ENCODE assay signal across 8 mouse cellular contexts in the genomic region with DNA sequence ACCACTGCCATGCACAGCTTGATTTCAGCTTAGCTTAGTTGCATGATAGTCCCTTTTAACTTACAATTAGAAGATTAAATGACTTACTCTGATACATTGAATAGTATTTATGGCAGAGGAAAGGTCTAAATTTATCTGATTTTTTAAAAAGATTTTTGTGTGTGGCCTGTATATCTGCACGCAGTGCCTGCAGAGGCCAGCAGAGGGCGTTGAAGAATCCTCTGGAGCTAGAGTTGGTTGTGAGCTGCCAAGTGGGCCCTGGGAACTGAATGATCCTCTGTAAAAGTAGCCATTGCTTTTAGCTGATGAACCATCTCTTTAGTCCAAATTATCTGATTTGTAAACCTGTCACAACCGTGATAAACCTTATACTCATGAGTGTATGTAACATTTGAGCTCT. TPM values are rescaled to one million over a fixed set of nuclear protein-coding genes. Genes with fewer than 3 reads are reported as not detected.
A peak's percentile ranks its signal among the peaks of the same experiment; 100 is the strongest.
DNase-seq lines count a peak whose midpoint lies in the region; ATAC-seq lines count a peak whose summit lies in the region.

No protein-coding gene starts in this region.

- H3K36me3 ChIP-seq in liver, embryonic 11.5 days (ENCODE audit: control insufficient read depth, insufficient read depth, low read length) = no peaks in the 10 kb centered on the region
- no peaks in the 10 kb centered on the region for H3K36me3 ChIP-seq in limb, embryonic 11.5 days (ENCODE audit: control insufficient read depth, insufficient read depth, low read length)

- peak; percentile 39 for DNase-seq in adrenal gland, postnatal 10 days
- no peak for DNase-seq in adrenal gland, adult 18-20 months (ENCODE audit: low spot score in 2 of 2)
- peak; percentile 50 for DNase-seq in liver
- no peak for DNase-seq in liver, embryonic 11.5 days (ENCODE audit: low spot score)
- peak; percentile 20 for DNase-seq in c-Kit-positive CD71-positive TER-119-negative erythroid progenitor cells, embryonic 14.5 days (ENCODE audit: low read depth)
- peak; percentile 62 for DNase-seq in limb, embryonic 11.5 days (ENCODE audit: low spot score)
- peak; percentile 72 for DNase-seq in thymus, postnatal 25 days
- DNase-seq in frontal cortex, postnatal 10 days (ENCODE audit: low spot score in 2 of 2) = no peak

- no peaks in the 10 kb centered on the region for H3K9me3 ChIP-seq in liver, embryonic 11.5 days (ENCODE audit: control insufficient read depth, low read length)
- no peaks in the 10 kb centered on the region for H3K9me3 ChIP-seq in limb, embryonic 11.5 days (ENCODE audit: control insufficient read depth, low read length)

- no peak for ATAC-seq in liver, embryonic 11.5 days (replicated peaks; ENCODE audit: low FRiP score)
- no peak for ATAC-seq in limb, embryonic 11.5 days (ENCODE audit: insufficient number of reproducible peaks, low FRiP score, low TSS enrichment, low read depth)

- H3K4me2 ChIP-seq in liver, embryonic 11.5 days = no peak overlapping the region
- no peak overlapping the region for H3K4me2 ChIP-seq in limb, embryonic 11.5 days (ENCODE audit: low read depth, severe bottlenecking)

- no peaks in the 10 kb centered on the region for H3K27me3 ChIP-seq in liver, embryonic 11.5 days (replicated peaks; ENCODE audit: control insufficient read depth, insufficient read depth, low read length)
- H3K27me3 ChIP-seq in limb, embryonic 11.5 days (ENCODE audit: control insufficient read depth, insufficient read depth, low read length) = no peaks in the 10 kb centered on the region

- H3K4me3 ChIP-seq in liver, embryonic 11.5 days (ENCODE audit: low read depth, low read length) = no peak overlapping the region
- no peak overlapping the region for H3K4me3 ChIP-seq in limb, embryonic 11.5 days (ENCODE audit: low read depth, low read length)

- H3K4me1 ChIP-seq in liver, embryonic 11.5 days (replicated peaks; ENCODE audit: control insufficient read depth, insufficient read depth, low read length) = no peaks in the 10 kb centered on the region
- no peaks in the 10 kb centered on the region for H3K4me1 ChIP-seq in limb, embryonic 11.5 days (ENCODE audit: control insufficient read depth, insufficient read depth, low read length)

- no peak overlapping the region for H3K27ac ChIP-seq in liver, embryonic 11.5 days (ENCODE audit: low read depth, low read length)
- no peak overlapping the region for H3K27ac ChIP-seq in limb, embryonic 11.5 days (replicated peaks; ENCODE audit: low read depth, low read length)

- H3K9ac ChIP-seq in liver, embryonic 11.5 days (ENCODE audit: low read depth, low read length) = no peak overlapping the region
- H3K9ac ChIP-seq in limb, embryonic 11.5 days (ENCODE audit: low read length) = no peak overlapping the region

- 42% methylated on average over 3 of the region's 3 CpGs for WGBS in liver, embryonic 11.5 days
- WGBS in limb, embryonic 11.5 days = 35% methylated on average over 3 of the region's 3 CpGs

RNA-seq across cellular contexts. Expression of a gene that starts 23.3 kb away (rescaled TPM):
- total RNA-seq in adrenal gland, postnatal 10 days (2021) = 10 to 100 TPM in 1 of 2 experiments, 1 to 10 TPM in 1; 5.0 to 17.9 TPM
- total RNA-seq in adrenal gland, adult 18-20 months (2021) = under 1 TPM; 0.27 to 0.90 TPM
- 1.4 and 1.6 TPM in 2 replicates for polyA plus RNA-seq in liver, embryonic 11.5 days (2014; fragmentation: Nextera tagmentation; extraction: Ambion mirVana)
- polyA plus RNA-seq in limb, embryonic 11.5 days (2014; fragmentation: Nextera tagmentation; extraction: Ambion mirVana) = 1.7 and 3.7 TPM in 2 replicates

RNA-seq across cellular contexts. Expression of a gene that starts 23.8 kb away (rescaled TPM):
- 1 to 10 TPM; 1.7 TPM for total RNA-seq in adrenal gland, postnatal 10 days (2021)
- total RNA-seq in adrenal gland, adult 18-20 months (2021) = under 1 TPM in 1 of 2 experiments, not detected in 1; 0.61 TPM
- polyA plus RNA-seq in liver, embryonic 11.5 days (2014; fragmentation: Nextera tagmentation; extraction: Ambion mirVana) = not detected in 2 replicates
- 0.09 TPM in 1 of 2 replicates, not detected in the other for polyA plus RNA-seq in limb, embryonic 11.5 days (2014; fragmentation: Nextera tagmentation; extraction: Ambion mirVana)

RNA-seq across cellular contexts. Expression of a gene that starts 27.3 kb away (rescaled TPM):
- total RNA-seq in adrenal gland, postnatal 10 days (2021) = 10 to 100 TPM; 69.7 to 76.0 TPM
- total RNA-seq in adrenal gland, adult 18-20 months (2021) = 10 to 100 TPM; 67.0 to 79.3 TPM
- 35.5 and 40.3 TPM in 2 replicates for polyA plus RNA-seq in liver, embryonic 11.5 days (2014; fragmentation: Nextera tagmentation; extraction: Ambion mirVana)
- 41.6 and 44.5 TPM in 2 replicates for polyA plus RNA-seq in limb, embryonic 11.5 days (2014; fragmentation: Nextera tagmentation; extraction: Ambion mirVana)

Comparison
In these comparisons a context has a peak if more than half of its experiments do, and no peak if none do; other contexts are left out.
1. DNase-seq: peak in adrenal gland, postnatal 10 days (single experiment), liver (single experiment), c-Kit-positive CD71-positive TER-119-negative erythroid progenitor cells, embryonic 14.5 days (single experiment), limb, embryonic 11.5 days (single experiment) and thymus, postnatal 25 days (single experiment); none in adrenal gland, adult 18-20 months (0 of 2), liver, embryonic 11.5 days (single experiment) and frontal cortex, postnatal 10 days (0 of 2).